ENCODE assay signal across 11 mouse cellular contexts in the genomic region with DNA sequence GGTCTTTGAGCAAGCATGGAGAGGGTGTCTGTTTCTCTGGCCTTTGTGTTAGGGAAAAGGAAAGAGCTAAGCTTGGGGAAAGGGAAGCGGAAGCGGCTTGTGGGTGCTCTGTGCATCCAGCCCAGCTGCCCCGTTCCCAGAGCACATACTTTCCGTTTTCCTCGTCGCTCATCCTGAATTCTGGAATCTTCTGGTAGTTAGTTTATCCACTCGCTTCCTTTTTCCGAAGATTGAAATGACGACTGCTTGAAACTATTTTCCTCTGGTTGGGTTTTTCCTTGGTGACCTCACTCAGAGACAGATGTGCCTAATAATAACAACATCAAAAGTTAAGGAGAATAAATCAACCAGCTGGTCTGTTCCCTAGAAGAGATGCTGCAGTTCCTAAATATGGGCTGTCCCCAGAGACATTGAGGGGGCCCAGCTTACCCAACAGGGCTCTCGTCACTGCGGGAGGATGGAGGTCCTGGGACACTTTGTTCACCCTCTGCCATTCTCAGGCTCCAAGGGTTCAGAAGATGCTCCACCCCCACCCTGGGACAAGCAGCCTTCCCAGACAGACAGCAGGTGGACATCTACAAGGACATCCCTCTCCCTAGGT.
A peak's percentile ranks its signal among the peaks of the same experiment; 100 is the strongest.
DNase-seq lines count a peak whose midpoint lies in the region; ATAC-seq and TF ChIP-seq lines count a peak whose summit lies in the region.
"Had no signal": no experiment of that assay in that cellular context is flagged by ENCODE, and none has a peak within 500 bp of the region (broad histone marks: within the 10 kb centered on the region; RNA-seq: fewer than 3 reads in every experiment).

No protein-coding gene starts in this region.

- H3K36me3 ChIP-seq in heart, embryonic 10.5 days, result no peaks in the 10 kb centered on the region
- no peaks in the 10 kb centered on the region for H3K36me3 ChIP-seq in limb, embryonic 10.5 days
- H3K36me3 ChIP-seq in midbrain, embryonic 14.5 days (ENCODE audit: control insufficient read depth, insufficient read depth, low read length), result no peaks in the 10 kb centered on the region

- WGBS in heart, embryonic 10.5 days, result 70% methylated on average over 11 of the region's 11 CpGs
- 87% methylated on average over 11 of the region's 11 CpGs for WGBS in limb, embryonic 10.5 days
- WGBS in olfactory bulb, adult 2 months, result 88% methylated on average over 11 of the region's 11 CpGs
- 93% methylated on average over 11 of the region's 11 CpGs for WGBS in midbrain, embryonic 14.5 days

- DNase-seq in layer of hippocampus, adult 2 months (ENCODE audit: low spot score in 2 of 2), result no peak
- DNase-seq in layer of hippocampus, adult 8-10 months (ENCODE audit: low spot score in 2 of 2), result no peak
- DNase-seq in heart, embryonic 10.5 days (ENCODE audit: low spot score), result no peak
- DNase-seq in limb, embryonic 10.5 days (ENCODE audit: low spot score), result no peak
- no peak for DNase-seq in gastrocnemius, postnatal 4 days (ENCODE audit: low spot score in 2 of 2)
- DNase-seq in midbrain, embryonic 14.5 days, result no peak
- DNase-seq in adrenal gland, postnatal 10 days, result no peak
- DNase-seq: cerebellum, adult 2 months; right cerebral cortex, adult 18-20 months had no signal

- H3K9me3 ChIP-seq in heart, embryonic 10.5 days, result no peaks in the 10 kb centered on the region
- H3K9me3 ChIP-seq in limb, embryonic 10.5 days (replicated peaks), result no peaks in the 10 kb centered on the region
- no peaks in the 10 kb centered on the region for H3K9me3 ChIP-seq in midbrain, embryonic 14.5 days (ENCODE audit: control insufficient read depth, low read length)
- H3K9me3 ChIP-seq: G1E had no signal

- H3K27ac ChIP-seq in layer of hippocampus, adult 2 months, result peak overlapping the region; percentile 81
- peak overlapping the region; percentile 82; the same call in 1 of the 2 replicates for H3K27ac ChIP-seq in heart, embryonic 10.5 days
- H3K27ac ChIP-seq in limb, embryonic 10.5 days, result peak overlapping the region; percentile 72; the same call in 1 of the 2 replicates
- 0 out of 2 replicates have a peak overlapping the region, but pooled peaks have one; percentile 10 for H3K27ac ChIP-seq in olfactory bulb, adult 2 months (ENCODE audit: insufficient read depth, low read depth, low read length)
- H3K27ac ChIP-seq in midbrain, embryonic 14.5 days (replicated peaks; ENCODE audit: low read depth, low read length), result no peak overlapping the region

- no peak overlapping the region for H3K4me2 ChIP-seq in midbrain, embryonic 14.5 days (ENCODE audit: low read length)

- TF ChIP-seq POLR2A in olfactory bulb, adult 2 months (IDR thresholded peaks at IDR 0.05; ENCODE audit: insufficient read depth, low read depth, low read length), result no peak

- TF ChIP-seq CTCF in layer of hippocampus, adult 2 months (conservative IDR thresholded peaks at IDR 0.05), result no peak
- no peak for TF ChIP-seq CTCF in olfactory bulb, adult 2 months (IDR thresholded peaks at IDR 0.05; ENCODE audit: insufficient read depth, low read depth, low read length)

- peaks cover 55% of the 10 kb centered on the region for H3K4me1 ChIP-seq in heart, embryonic 10.5 days
- H3K4me1 ChIP-seq in limb, embryonic 10.5 days, result peaks cover 51% of the 10 kb centered on the region
- H3K4me1 ChIP-seq in olfactory bulb, adult 2 months (ENCODE audit: control insufficient read depth, insufficient read depth, low read length), result peaks cover 31% of the 10 kb centered on the region
- no peaks in the 10 kb centered on the region for H3K4me1 ChIP-seq in midbrain, embryonic 14.5 days (ENCODE audit: control insufficient read depth, insufficient read depth, low read length)

- H3K4me3 ChIP-seq in layer of hippocampus, adult 2 months, result no peak overlapping the region
- no peak overlapping the region for H3K4me3 ChIP-seq in heart, embryonic 10.5 days
- no peak overlapping the region for H3K4me3 ChIP-seq in limb, embryonic 10.5 days
- no peak overlapping the region for H3K4me3 ChIP-seq in olfactory bulb, adult 2 months (ENCODE audit: insufficient read depth, low read depth, low read length)
- H3K4me3 ChIP-seq in midbrain, embryonic 14.5 days (replicated peaks; ENCODE audit: low read depth, low read length), result no peak overlapping the region

- no peaks in the 10 kb centered on the region for H3K27me3 ChIP-seq in heart, embryonic 10.5 days (ENCODE audit: insufficient read depth, poor library complexity, severe bottlenecking)
- no peaks in the 10 kb centered on the region for H3K27me3 ChIP-seq in limb, embryonic 10.5 days (ENCODE audit: low read depth, poor library complexity, severe bottlenecking)
- H3K27me3 ChIP-seq in midbrain, embryonic 14.5 days (ENCODE audit: control insufficient read depth, insufficient read depth, low read length), result no peaks in the 10 kb centered on the region

- no peak for ATAC-seq in midbrain, embryonic 14.5 days (ENCODE audit: low FRiP score, low TSS enrichment)

- H3K9ac ChIP-seq in midbrain, embryonic 14.5 days (replicated peaks; ENCODE audit: low read length), result no peak overlapping the region
